Mouse (Mus musculus): ENCODE data around the gene Tapbpl.

DNA sequence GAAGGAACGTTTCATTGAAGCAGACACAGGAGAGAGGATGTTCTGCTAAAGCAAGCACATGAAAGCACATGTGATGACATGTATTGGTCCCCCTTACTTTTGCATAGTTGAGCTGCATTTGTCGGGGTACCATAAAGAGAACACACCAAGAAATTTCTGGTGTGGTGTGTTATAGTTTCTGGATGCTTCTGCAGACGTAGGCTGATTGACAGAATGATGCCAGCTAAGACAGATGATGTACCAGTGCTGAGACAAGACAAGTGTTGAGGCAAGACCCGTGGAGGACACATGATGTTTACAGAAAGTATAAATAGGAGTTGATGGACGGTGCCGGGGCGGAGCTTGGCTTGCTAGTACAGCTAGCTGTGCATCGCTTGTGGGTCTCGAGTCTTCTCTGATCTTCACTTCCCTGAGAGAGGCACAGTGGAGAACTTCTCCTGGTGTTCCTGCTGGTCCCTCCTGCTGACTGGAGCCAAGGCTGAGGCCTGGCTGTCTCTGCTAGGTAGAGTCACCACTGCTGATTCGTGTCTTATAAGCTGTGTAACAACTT, 28.4 kb upstream of the Tapbpl start:
- TF ChIP-seq POLR2A (IDR thresholded peaks at IDR 0.05; ENCODE audit: borderline replicate concordance, insufficient read depth, low read length) (no peak), CTCF (IDR thresholded peaks at IDR 0.05; ENCODE audit: borderline replicate concordance, insufficient read depth, low read depth, low read length) (no peak)
